Mouse (Mus musculus): ENCODE measurements around the gene Slc39a13.

DNA sequence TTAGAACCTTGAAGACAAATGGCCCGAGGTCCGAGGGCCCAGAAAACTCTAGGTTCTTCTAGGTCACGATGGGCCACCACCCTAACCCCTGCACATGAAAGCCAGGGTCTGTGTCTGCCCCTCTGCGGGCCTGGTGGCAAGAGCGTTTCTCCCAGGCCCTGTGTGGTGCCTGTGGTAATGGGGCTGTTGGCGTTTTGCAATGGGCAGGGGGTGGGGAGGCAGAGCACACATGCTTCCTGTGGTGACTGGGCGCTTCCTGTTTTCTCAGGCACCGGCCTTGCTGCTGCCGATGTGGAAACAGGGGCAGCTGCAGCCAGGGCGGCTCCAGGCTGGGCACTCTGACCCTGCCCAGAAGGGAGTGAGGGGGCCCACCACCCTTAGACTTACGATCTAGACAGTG, 12.6 kb upstream of the Slc39a13 start:
- TF ChIP-seq POLR2A (IDR thresholded peaks at IDR 0.05; ENCODE audit: extremely low read depth, insufficient read depth, low read length) (peak; percentile 36; the same call in 1 of the 2 replicates), CTCF (IDR thresholded peaks at IDR 0.05; ENCODE audit: low read depth, low read length) (no peak)
